Mouse (Mus musculus): ENCODE data around the gene Acap1. TPM values are rescaled to one million over a fixed set of nuclear protein-coding genes. Genes with fewer than 3 reads are reported as not detected.

Gene Acap1
- 2.1 and 3.8 TPM in 2 replicates for polyA plus RNA-seq (2015; fragmentation: Nextera tagmentation; extraction: Ambion mirVana)

DNA sequence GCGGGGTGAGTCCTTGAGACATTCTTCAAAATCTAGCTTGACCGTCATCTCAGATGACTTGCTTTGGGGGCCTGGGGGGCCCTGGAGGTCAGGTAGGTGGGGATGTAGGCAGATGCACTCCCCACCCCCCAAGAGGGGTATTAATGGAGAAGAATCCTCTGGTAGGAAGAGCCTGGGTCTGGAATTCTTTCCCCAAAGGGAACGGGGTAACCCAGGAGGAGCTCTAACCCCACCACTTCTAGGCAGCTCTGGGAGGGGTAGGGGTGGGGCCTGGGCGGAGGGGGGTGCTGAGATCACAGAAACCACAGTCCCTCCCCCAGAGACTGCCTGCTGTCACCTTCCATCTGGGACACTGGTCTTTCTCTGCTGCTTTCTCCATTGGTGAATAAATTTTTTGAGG lies at the start of gene Acap1:
TSS of gene Acap1 (minus strand) at position 249 of the 400 bp plus-strand sequence.
- 0 out of 2 replicates have a peak within 1 kb of the TSS, but pooled peaks have one; percentile 30 for H3K9ac ChIP-seq (ENCODE audit: low read length)
- WGBS = 74% methylated on average over 4 of the region's 4 CpGs
- H3K4me2 ChIP-seq (ENCODE audit: low read depth, low read length) = no peak within 1 kb of the TSS
- H3K9me3 ChIP-seq (ENCODE audit: control insufficient read depth, low read length) = no peaks in the 10 kb centered on the region
- no peak within 1 kb of the TSS for H3K4me3 ChIP-seq (ENCODE audit: low read length)
- no peak for ATAC-seq (ENCODE audit: low read depth)
- H3K4me1 ChIP-seq (replicated peaks; ENCODE audit: control insufficient read depth, insufficient read depth, low read length) = peaks cover 18% of the 10 kb centered on the region
- H3K27me3 ChIP-seq (ENCODE audit: control insufficient read depth, insufficient read depth, low read depth, low read length) = no peaks in the 10 kb centered on the region
- H3K36me3 ChIP-seq (ENCODE audit: control insufficient read depth, insufficient read depth, low read length) = no peaks in the 10 kb centered on the region
- no peak within 1 kb of the TSS for H3K27ac ChIP-seq (ENCODE audit: low read length)

DNA sequence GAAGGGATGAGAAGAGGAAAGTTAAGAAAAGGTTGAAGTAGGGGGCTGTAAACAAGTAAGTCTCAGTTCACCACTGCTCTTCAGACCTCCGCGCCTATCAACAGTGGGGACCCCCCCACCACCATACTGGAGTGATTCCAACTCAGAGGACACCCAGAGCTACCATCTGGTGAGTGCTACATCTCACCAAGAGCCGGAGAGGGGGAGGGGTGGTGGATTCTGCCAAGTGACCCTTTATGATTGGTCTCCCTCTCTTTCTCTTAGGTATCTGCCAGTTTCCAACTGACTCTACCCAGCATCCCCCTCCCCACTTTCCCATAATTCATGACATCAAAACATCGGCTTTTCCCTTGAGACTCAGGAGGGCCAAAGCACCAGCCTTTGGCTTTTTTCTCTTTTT lies 45.6 kb upstream of the Acap1 start:
- H3K9ac ChIP-seq (ENCODE audit: low read length) = no peak overlapping the region
- WGBS = 74% methylated on average over 4 of the region's 4 CpGs
- no peak overlapping the region for H3K4me2 ChIP-seq (ENCODE audit: low read depth, low read length)
- H3K27ac ChIP-seq (ENCODE audit: low read length) = no peak overlapping the region
- H3K4me3 ChIP-seq (ENCODE audit: low read length) = no peak overlapping the region
- 0 out of 2 replicates have a peak, but pooled peaks cover 2% of the 10 kb centered on the region for H3K36me3 ChIP-seq (ENCODE audit: control insufficient read depth, insufficient read depth, low read length)
- no peak for ATAC-seq (ENCODE audit: low read depth)
- no peaks in the 10 kb centered on the region for H3K9me3 ChIP-seq (ENCODE audit: control insufficient read depth, low read length)
- peaks cover 12% of the 10 kb centered on the region for H3K27me3 ChIP-seq (ENCODE audit: control insufficient read depth, insufficient read depth, low read depth, low read length)
- peaks cover 13% of the 10 kb centered on the region for H3K4me1 ChIP-seq (replicated peaks; ENCODE audit: control insufficient read depth, insufficient read depth, low read length)

DNA sequence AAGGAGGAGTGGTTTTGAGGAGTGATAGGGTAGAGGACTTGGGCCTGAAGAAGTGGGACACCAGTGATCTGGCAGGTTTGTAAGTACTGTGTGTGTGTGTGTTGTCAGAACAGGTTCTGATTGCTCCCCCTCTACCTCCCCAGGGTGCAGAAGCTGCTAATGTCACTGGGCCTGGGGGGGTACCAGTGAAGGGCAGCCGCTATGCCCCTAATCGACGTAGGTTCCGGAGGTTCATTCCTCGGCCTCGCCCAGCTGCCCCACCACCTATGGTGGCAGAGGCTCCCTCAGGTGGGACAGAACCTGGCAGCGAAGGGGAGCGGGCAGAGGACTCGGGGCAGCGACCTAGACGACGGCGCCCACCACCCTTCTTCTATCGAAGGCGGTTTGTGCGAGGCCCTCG lies 44.4 kb upstream of the Acap1 start:
- ATAC-seq (ENCODE audit: low read depth) = no peak
- Histone ChIP-seq H3K4me1 (replicated peaks; ENCODE audit: control insufficient read depth, insufficient read depth, low read length) (peaks cover 14% of the 10 kb centered on the region), H3K9ac (ENCODE audit: low read length) (no peak overlapping the region), H3K4me3 (ENCODE audit: low read length) (no peak overlapping the region), H3K27ac (ENCODE audit: low read length) (no peak overlapping the region), H3K36me3 (ENCODE audit: control insufficient read depth, insufficient read depth, low read length) (0 out of 2 replicates have a peak, but pooled peaks cover 2% of the 10 kb centered on the region), H3K4me2 (ENCODE audit: low read depth, low read length) (no peak overlapping the region), H3K27me3 (ENCODE audit: control insufficient read depth, insufficient read depth, low read depth, low read length) (peaks cover 16% of the 10 kb centered on the region), H3K9me3 (ENCODE audit: control insufficient read depth, low read length) (no peaks in the 10 kb centered on the region)
- WGBS = 93% methylated on average over 17 of the region's 17 CpGs

DNA sequence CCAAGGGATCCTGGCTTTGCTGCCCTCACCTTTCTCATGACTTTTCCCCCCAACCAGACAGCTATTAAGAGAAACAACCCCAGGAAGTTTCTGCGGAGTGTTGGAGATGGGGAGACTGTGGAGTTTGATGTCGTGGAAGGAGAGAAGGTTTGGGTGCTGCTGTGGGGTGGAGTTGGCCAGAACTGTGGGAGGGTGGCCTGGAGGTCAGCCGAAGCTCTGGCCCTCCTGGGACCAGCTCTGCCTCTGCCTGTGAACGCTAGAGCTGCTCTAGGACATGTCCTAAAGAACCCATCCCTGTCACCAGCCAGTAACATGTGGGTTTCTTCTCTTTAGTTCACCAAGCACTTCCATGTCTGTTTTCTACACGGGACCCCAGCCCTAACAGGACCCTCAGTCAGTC lies 43.8 kb upstream of the Acap1 start:
- H3K36me3 ChIP-seq (ENCODE audit: control insufficient read depth, insufficient read depth, low read length) = no peaks in the 10 kb centered on the region
- no peaks in the 10 kb centered on the region for H3K9me3 ChIP-seq (ENCODE audit: control insufficient read depth, low read length)
- H3K4me3 ChIP-seq (ENCODE audit: low read length) = no peak overlapping the region
- H3K27me3 ChIP-seq (ENCODE audit: control insufficient read depth, insufficient read depth, low read depth, low read length) = peaks cover 19% of the 10 kb centered on the region
- H3K4me1 ChIP-seq (replicated peaks; ENCODE audit: control insufficient read depth, insufficient read depth, low read length) = peaks cover 20% of the 10 kb centered on the region
- no peak overlapping the region for H3K9ac ChIP-seq (ENCODE audit: low read length)
- no peak overlapping the region for H3K27ac ChIP-seq (ENCODE audit: low read length)
- H3K4me2 ChIP-seq (ENCODE audit: low read depth, low read length) = no peak overlapping the region
- no peak for ATAC-seq (ENCODE audit: low read depth)
- WGBS = 61% methylated on average over 5 of the region's 5 CpGs

DNA sequence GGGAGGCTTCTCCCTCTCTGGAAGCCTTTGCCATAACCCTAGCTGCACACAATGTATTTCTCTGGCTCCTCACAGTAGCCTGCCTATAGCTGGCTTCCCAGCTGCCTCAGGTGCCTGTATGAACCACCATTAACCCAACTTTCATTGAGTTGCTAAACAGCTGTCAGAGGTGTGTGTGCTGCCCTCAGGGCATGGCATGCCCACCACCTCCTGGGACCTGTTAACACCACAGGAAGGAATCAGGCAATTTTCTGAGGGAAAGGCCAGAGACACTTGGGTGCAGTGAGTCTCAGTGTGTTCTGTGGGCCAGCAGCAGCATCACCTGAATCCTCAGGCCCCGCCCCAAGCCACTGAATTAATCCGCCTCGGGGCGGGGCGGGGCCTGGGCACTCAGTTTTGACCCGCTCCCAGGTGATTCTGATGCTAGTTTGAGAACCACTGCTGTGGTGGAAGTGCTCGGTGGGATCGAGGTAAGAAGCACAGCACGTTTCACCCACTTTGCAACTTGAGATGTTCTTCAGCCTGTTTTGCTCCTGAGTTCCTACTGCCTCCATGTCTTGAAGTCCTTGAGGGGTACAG lies 43.2 kb upstream of the Acap1 start:
- Histone ChIP-seq H3K27me3 (ENCODE audit: control insufficient read depth, insufficient read depth, low read depth, low read length) (peaks cover 19% of the 10 kb centered on the region), H3K4me2 (ENCODE audit: low read depth, low read length) (no peak overlapping the region), H3K4me1 (replicated peaks; ENCODE audit: control insufficient read depth, insufficient read depth, low read length) (peaks cover 20% of the 10 kb centered on the region), H3K27ac (ENCODE audit: low read length) (no peak overlapping the region), H3K9ac (ENCODE audit: low read length) (no peak overlapping the region), H3K4me3 (ENCODE audit: low read length) (no peak overlapping the region), H3K9me3 (ENCODE audit: control insufficient read depth, low read length) (no peaks in the 10 kb centered on the region), H3K36me3 (ENCODE audit: control insufficient read depth, insufficient read depth, low read length) (no peaks in the 10 kb centered on the region)
- whole genome bisulfite sequencing = 32% methylated on average over 9 of the region's 9 CpGs
- ATAC-seq (ENCODE audit: low read depth) = no peak

DNA sequence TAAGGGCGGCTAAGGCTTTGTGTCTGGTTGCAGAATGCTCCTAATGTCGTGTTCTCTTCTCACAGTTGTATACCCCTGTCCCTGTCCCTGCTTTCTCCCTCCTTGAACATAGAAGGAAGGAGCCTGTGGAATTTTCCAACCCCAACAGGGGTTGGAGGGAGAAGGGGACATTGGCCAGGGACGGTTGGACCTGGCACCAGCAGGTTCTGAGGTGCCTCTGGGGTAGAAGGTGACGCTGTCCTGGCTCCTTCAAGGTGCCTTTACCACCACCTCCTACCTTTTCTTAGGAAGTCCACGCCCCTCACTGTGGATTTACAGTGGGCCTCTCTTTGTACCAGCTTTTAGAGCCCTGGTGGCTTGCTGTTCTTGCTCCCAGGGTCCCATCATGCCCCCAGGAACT lies 42.5 kb upstream of the Acap1 start:
- H3K9me3 ChIP-seq (ENCODE audit: control insufficient read depth, low read length) = no peaks in the 10 kb centered on the region
- ATAC-seq (ENCODE audit: low read depth) = no peak
- H3K4me1 ChIP-seq (replicated peaks; ENCODE audit: control insufficient read depth, insufficient read depth, low read length) = peaks cover 20% of the 10 kb centered on the region
- H3K9ac ChIP-seq (ENCODE audit: low read length) = no peak overlapping the region
- H3K36me3 ChIP-seq (ENCODE audit: control insufficient read depth, insufficient read depth, low read length) = no peaks in the 10 kb centered on the region
- H3K4me3 ChIP-seq (ENCODE audit: low read length) = no peak overlapping the region
- no peak overlapping the region for H3K4me2 ChIP-seq (ENCODE audit: low read depth, low read length)
- WGBS = 64% methylated on average over 5 of the region's 5 CpGs
- H3K27ac ChIP-seq (ENCODE audit: low read length) = no peak overlapping the region
- H3K27me3 ChIP-seq (ENCODE audit: control insufficient read depth, insufficient read depth, low read depth, low read length) = peaks cover 19% of the 10 kb centered on the region

DNA sequence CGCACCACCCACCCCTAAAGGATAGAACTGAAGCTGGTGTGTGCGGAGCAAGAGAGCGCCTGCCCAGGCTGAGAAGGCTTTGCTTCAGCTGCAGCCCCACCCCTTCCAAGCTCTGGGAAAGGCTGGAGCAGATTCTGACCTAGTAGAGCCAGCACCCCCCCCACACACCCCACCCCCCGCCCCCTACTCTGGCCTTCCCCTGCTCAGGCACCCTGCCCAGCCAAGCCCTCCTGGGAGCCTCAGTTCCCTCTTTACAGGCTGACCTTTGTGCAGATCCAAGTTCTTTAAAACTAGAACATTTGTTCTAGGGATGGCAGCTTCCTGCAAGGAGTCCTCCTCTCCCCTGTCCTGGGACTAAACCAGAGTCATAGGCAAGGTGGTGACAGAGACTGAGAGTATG lies 42.0 kb upstream of the Acap1 start:
- 37% methylated on average over 4 of the region's 4 CpGs for WGBS
- no peaks in the 10 kb centered on the region for H3K36me3 ChIP-seq (ENCODE audit: control insufficient read depth, insufficient read depth, low read length)
- no peak overlapping the region for H3K9ac ChIP-seq (ENCODE audit: low read length)
- H3K27ac ChIP-seq (ENCODE audit: low read length) = no peak overlapping the region
- no peaks in the 10 kb centered on the region for H3K9me3 ChIP-seq (ENCODE audit: control insufficient read depth, low read length)
- peaks cover 20% of the 10 kb centered on the region for H3K4me1 ChIP-seq (replicated peaks; ENCODE audit: control insufficient read depth, insufficient read depth, low read length)
- no peak overlapping the region for H3K4me2 ChIP-seq (ENCODE audit: low read depth, low read length)
- ATAC-seq (ENCODE audit: low read depth) = no peak
- peaks cover 19% of the 10 kb centered on the region for H3K27me3 ChIP-seq (ENCODE audit: control insufficient read depth, insufficient read depth, low read depth, low read length)
- H3K4me3 ChIP-seq (ENCODE audit: low read length) = no peak overlapping the region

DNA sequence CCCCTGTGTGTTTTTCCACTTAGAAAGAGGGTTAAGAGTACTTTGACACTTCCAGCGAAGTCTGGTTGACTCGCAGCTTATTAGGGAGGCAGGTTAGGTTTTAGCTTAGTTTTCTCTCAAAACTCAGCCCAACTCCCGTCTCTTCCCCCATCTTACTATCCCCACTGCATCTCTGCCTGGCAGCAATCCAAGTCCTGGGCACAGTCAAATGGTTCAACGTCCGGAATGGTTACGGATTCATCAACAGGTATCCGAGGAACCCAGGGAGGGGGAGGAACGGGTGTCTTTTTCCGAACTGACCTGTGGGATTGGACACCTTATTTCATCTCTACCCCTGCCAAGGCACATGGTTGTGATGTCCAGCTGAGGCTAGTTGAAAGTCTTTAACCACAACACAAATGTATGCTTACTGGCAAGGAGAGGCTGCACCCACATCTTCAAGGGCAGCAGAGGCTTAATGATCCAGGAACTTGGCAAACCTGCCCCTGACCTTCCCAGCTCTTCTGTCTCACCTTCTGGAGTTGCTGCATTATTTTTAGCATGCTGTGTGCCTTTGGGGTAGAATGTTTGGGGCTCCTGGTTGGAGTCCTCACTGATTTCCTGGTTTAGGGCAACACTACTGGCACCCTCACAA lies 41.5 kb upstream of the Acap1 start:
- 26% methylated on average over 9 of the region's 9 CpGs for WGBS
- no peak overlapping the region for H3K9ac ChIP-seq (ENCODE audit: low read length)
- H3K4me2 ChIP-seq (ENCODE audit: low read depth, low read length) = peak overlapping the region; percentile 100
- H3K27ac ChIP-seq (ENCODE audit: low read length) = no peak overlapping the region
- no peaks in the 10 kb centered on the region for H3K9me3 ChIP-seq (ENCODE audit: control insufficient read depth, low read length)
- peaks cover 20% of the 10 kb centered on the region for H3K4me1 ChIP-seq (replicated peaks; ENCODE audit: control insufficient read depth, insufficient read depth, low read length)
- no peak for ATAC-seq (ENCODE audit: low read depth)
- peak overlapping the region; percentile 56 for H3K4me3 ChIP-seq (ENCODE audit: low read length)
- H3K36me3 ChIP-seq (ENCODE audit: control insufficient read depth, insufficient read depth, low read length) = no peaks in the 10 kb centered on the region
- H3K27me3 ChIP-seq (ENCODE audit: control insufficient read depth, insufficient read depth, low read depth, low read length) = peaks cover 19% of the 10 kb centered on the region

DNA sequence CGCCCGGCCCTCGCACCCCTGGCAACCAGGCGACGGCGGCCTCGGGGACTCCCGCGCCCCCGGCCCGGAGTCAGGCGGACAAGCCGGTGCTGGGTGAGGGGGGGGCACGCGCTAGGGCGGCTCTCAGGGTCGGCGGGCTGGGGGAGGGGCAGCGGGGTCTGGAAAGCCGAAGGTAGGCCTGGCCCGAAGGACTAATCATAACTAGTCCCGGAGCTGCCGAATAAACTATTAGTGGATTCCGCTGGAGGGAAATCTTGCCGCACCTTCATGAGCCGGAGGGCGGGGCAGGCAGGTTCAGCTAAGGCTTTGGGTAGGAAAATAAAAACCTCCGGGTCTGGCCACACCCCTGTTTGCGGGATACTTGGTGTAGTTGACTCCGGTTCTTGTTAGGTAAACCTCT lies 40.8 kb upstream of the Acap1 start:
- H3K36me3 ChIP-seq (ENCODE audit: control insufficient read depth, insufficient read depth, low read length) = no peaks in the 10 kb centered on the region
- no peak overlapping the region for H3K27ac ChIP-seq (ENCODE audit: low read length)
- peak; percentile 18 for ATAC-seq (ENCODE audit: low read depth)
- H3K4me1 ChIP-seq (replicated peaks; ENCODE audit: control insufficient read depth, insufficient read depth, low read length) = peaks cover 20% of the 10 kb centered on the region
- WGBS = 1% methylated on average over 18 of the region's 30 CpGs
- H3K9me3 ChIP-seq (ENCODE audit: control insufficient read depth, low read length) = no peaks in the 10 kb centered on the region
- peak overlapping the region; percentile 56 for H3K4me3 ChIP-seq (ENCODE audit: low read length)
- peak overlapping the region; percentile 100 for H3K4me2 ChIP-seq (ENCODE audit: low read depth, low read length)
- H3K9ac ChIP-seq (ENCODE audit: low read length) = peak overlapping the region; percentile 64
- H3K27me3 ChIP-seq (ENCODE audit: control insufficient read depth, insufficient read depth, low read depth, low read length) = peaks cover 19% of the 10 kb centered on the region

Measured in lung, embryonic 16.5 days (tissue).